Mouse (Mus musculus) intestine, postnatal 0 days (tissue): ENCODE data around the gene Ephb1. TPM values are rescaled to one million over a fixed set of nuclear protein-coding genes. Genes with fewer than 3 reads are reported as not detected.

Source experiments
- ATAC-seq: fragments of 200-750 bp; cut with Nextera tagmentation; 2 replicates; pipeline ENCODE4 v1.8.0; 2017; ENCODE audit warnings: mild to moderate bottlenecking, moderate TSS enrichment, moderate library complexity
- H3K27ac ChIP-seq: fragments of 300-500 bp; sonication (generic); 2 replicates; pipeline ENCODE4 v1.5.1; 2014; ENCODE audit warnings: mild to moderate bottlenecking, low read depth, low read length, moderate library complexity
- H3K27me3 ChIP-seq: fragments of 300-500 bp; sonication (generic); replicated peaks from 2 replicates; pipeline ENCODE4 v1.6.1; 2014; ENCODE audit warnings: low read length, mixed read lengths; ENCODE audit not compliant: control insufficient read depth, insufficient read depth
- H3K36me3 ChIP-seq: fragments of 300-500 bp; sonication (generic); 2 replicates; pipeline ENCODE4 v1.6.1; 2014; ENCODE audit warnings: mild to moderate bottlenecking, moderate library complexity; ENCODE audit not compliant: control insufficient read depth, insufficient read depth
- H3K4me1 ChIP-seq: fragments of 300-500 bp; sonication (generic); replicated peaks from 2 replicates; pipeline ENCODE4 v1.6.1; 2014; ENCODE audit warnings: antibody characterized with exemption, low read length, mixed read lengths; ENCODE audit not compliant: control insufficient read depth, insufficient read depth
- H3K4me2 ChIP-seq: fragments of 300-500 bp; sonication (generic); replicated peaks from 2 replicates; pipeline ENCODE4 v1.6.1; 2014; ENCODE audit warnings: low read depth, mild to moderate bottlenecking, moderate library complexity
- H3K4me3 ChIP-seq: fragments of 300-500 bp; sonication (generic); 2 replicates; pipeline ENCODE4 v1.5.1; 2014; ENCODE audit warnings: low read depth, low read length
- H3K9ac ChIP-seq: fragments of 300-500 bp; sonication (generic); 2 replicates; pipeline ENCODE4 v1.6.1; 2014; ENCODE audit warnings: mild to moderate bottlenecking, low read depth, low read length
- H3K9me3 ChIP-seq: fragments of 300-500 bp; sonication (generic); 2 replicates; pipeline ENCODE4 v1.6.1; 2016; ENCODE audit warnings: mixed run types; ENCODE audit not compliant: control insufficient read depth
- CTCF ChIP-seq: sonication (generic); IDR thresholded peaks from 2 replicates; pipeline ENCODE4 v1.5.1; 2016; ENCODE audit warnings: low read depth, mild to moderate bottlenecking, control low read depth, antibody characterized with exemption, moderate library complexity
- WGBS: fragments of 180-500 bp; shearing (Covaris S2); extraction: QIAGEN DNeasy Blood & Tissue Kit; methylation state at CpG from one replicate; pipeline ENCODE4 v1.1.7; 2014; 5-methylcytosine and 5-hydroxymethylcytosine counted together
- polyA plus RNA-seq: library from polyadenylated mRNA; unstranded; fragments of >200 nt; fragmentation: Nextera tagmentation; extraction: Ambion mirVana; gene quantifications from 2 replicates; pipeline ENCODE4 v1.2.1, GENCODE M21; 2015

Gene Ephb1
- polyA plus RNA-seq, 1 experiment from 2014 or later = 1.3 TPM

DNA sequence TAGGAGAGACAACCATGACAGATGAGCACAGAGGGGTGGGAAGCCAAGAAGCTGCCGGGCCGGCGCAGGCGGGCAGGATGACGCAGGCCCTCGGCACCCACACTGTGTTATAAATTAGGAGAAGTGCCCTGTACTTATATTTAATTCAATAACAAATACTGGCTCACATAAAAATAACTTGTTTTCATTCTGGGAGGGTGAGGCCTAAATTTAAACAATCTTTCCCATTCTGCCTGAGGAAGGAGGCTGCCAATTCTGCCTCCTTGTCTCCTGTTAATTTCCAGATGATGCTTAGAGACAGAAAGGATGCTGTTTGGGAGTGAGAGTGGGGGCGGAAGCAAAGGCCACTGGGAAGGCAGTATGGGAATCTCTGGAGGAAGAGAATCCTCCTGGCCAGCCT lies 215.8 kb downstream of the Ephb1 start:
- H3K4me3 ChIP-seq = no peak overlapping the region
- no peaks in the 10 kb centered on the region for H3K4me1 ChIP-seq
- no peak overlapping the region for H3K27ac ChIP-seq
- H3K36me3 ChIP-seq = no peaks in the 10 kb centered on the region
- H3K27me3 ChIP-seq = no peaks in the 10 kb centered on the region
- H3K4me2 ChIP-seq = no peak overlapping the region
- H3K9ac ChIP-seq = no peak overlapping the region
- H3K9me3 ChIP-seq = no peaks in the 10 kb centered on the region
- 79% methylated on average over 7 of the region's 7 CpGs for WGBS
- no peak for ATAC-seq
- no peak for TF ChIP-seq CTCF

DNA sequence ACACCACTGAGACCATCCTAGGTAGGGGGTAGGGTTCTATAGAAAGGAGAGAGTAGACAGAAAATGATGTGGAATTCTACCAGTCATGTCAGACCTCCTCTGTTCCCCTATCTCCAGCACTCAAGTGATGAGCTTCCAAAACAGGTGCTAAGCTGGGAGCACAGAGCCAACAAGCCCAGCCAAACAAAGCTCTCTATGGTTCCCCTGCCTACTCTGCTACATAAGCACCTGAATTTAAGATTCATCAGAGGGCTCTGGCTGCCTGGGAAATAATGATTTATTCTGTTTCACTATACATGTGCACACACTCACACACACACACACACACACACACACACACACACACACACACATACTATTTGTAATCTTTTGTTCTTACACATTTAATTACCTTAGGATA lies 216.3 kb downstream of the Ephb1 start:
- H3K4me2 ChIP-seq = no peak overlapping the region
- H3K4me3 ChIP-seq = no peak overlapping the region
- H3K9me3 ChIP-seq = no peaks in the 10 kb centered on the region
- no peak overlapping the region for H3K9ac ChIP-seq
- H3K27me3 ChIP-seq = no peaks in the 10 kb centered on the region
- H3K36me3 ChIP-seq = no peaks in the 10 kb centered on the region
- no peak overlapping the region for H3K27ac ChIP-seq
- no peak for TF ChIP-seq CTCF
- no peaks in the 10 kb centered on the region for H3K4me1 ChIP-seq
- no peak for ATAC-seq

DNA sequence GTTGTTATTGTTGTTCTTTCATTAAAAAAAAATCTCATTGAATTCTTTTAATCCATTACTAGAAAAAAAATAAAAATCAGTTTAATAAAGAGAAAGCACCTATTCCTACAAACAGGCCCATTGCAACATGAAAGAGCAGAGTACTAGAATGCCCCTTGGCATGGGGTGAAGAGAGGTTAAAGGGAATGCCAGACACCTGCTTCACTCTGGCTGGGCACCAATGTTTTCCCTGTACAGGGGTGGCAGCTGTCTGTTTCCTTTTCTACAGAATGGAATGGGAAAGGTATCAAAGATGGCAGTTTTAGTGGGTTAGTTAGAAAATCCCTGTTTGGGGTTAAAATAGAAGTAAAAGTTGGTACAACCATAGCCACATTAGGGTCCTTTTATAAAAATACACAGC lies 224.0 kb downstream of the Ephb1 start:
- Histone ChIP-seq H3K36me3 (no peaks in the 10 kb centered on the region), H3K27ac (no peak overlapping the region), H3K9me3 (no peaks in the 10 kb centered on the region), H3K4me3 (no peak overlapping the region), H3K4me1 (no peaks in the 10 kb centered on the region), H3K9ac (no peak overlapping the region), H3K4me2 (no peak overlapping the region), H3K27me3 (no peaks in the 10 kb centered on the region)
- no peak for ATAC-seq
- TF ChIP-seq CTCF = no peak

DNA sequence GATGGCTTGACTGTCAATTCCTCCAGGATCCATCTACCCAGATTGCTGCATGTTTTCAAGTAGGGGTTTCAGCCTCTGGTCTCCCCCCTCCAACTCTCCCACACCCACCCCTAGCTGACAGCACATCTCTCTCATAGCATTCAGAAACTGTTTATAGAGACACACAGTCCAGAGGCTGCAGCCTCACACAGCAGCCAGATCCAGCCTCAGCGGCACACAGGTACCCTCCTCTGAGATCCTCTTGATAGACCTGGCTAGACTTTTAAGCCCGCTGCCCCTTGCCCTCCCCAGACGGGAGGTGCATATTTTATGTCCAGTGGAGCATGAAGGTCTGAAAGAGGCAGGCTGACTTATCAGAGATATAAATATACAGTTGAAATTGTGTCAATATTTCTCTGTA lies 228.0 kb downstream of the Ephb1 start:
- Histone ChIP-seq H3K9ac (no peak overlapping the region), H3K4me3 (no peak overlapping the region), H3K9me3 (no peaks in the 10 kb centered on the region), H3K27ac (no peak overlapping the region), H3K4me1 (no peaks in the 10 kb centered on the region), H3K27me3 (no peaks in the 10 kb centered on the region), H3K36me3 (no peaks in the 10 kb centered on the region), H3K4me2 (no peak overlapping the region)
- ATAC-seq = no peak
- no peak for TF ChIP-seq CTCF
- 52% methylated on average over 3 of the region's 3 CpGs for WGBS

DNA sequence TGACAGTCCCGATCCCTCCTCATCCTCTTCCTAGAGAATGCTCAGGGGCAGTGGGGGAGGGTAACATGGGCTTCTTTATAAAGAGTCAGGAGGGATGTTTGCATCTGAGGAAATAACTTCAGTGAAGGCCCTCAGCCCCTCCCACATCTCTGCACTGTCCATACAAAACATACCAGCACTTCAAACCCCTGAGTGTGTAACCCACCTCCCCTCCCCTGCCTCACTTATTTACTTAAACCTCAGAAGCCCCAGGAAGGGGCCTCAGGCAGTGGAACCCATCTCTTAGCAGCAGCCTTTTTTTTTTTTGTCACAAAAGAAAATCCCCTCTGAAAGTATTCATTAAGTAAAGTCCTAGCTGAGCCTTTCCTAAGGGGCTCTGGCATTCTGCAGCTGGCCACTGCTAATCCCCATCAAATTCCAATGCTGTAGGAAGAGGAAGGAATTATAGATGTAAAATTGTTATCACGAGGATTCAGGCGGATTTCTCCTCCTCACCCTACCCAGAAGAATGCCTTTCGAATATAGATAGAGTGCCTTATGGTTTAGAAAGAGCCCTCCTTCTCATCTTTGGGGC lies 231.5 kb downstream of the Ephb1 start:
- Histone ChIP-seq H3K4me1 (no peaks in the 10 kb centered on the region), H3K27me3 (no peaks in the 10 kb centered on the region), H3K4me2 (no peak overlapping the region), H3K9me3 (no peaks in the 10 kb centered on the region), H3K9ac (no peak overlapping the region), H3K27ac (no peak overlapping the region), H3K36me3 (no peaks in the 10 kb centered on the region), H3K4me3 (no peak overlapping the region)
- 35% methylated on average over 4 of the region's 4 CpGs for WGBS
- no peak for ATAC-seq
- no peak for TF ChIP-seq CTCF

DNA sequence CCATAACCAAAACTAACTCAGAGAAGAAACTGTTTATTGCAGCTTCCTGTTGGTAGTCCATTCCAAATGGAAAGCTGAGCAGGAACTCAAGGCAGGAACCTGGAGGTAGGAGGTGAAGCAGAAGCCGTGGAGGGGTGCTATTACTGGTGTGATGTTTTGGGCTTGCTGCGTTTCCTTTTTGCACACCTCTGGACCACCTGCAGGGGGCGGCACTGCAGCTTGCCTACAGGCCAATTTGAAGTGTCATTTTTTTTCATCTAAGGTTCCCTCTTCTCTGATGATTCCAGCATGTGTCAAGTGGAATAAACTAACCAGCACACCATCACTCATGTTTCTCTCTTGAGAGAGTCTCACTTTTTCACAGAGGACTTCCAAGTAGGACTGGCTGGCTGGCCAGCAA lies 235.1 kb downstream of the Ephb1 start:
- no peak overlapping the region for H3K9ac ChIP-seq
- no peaks in the 10 kb centered on the region for H3K36me3 ChIP-seq
- H3K4me3 ChIP-seq = no peak overlapping the region
- H3K27me3 ChIP-seq = no peaks in the 10 kb centered on the region
- H3K9me3 ChIP-seq = no peaks in the 10 kb centered on the region
- ATAC-seq = no peak
- 84% methylated on average over 3 of the region's 3 CpGs for WGBS
- no peak overlapping the region for H3K27ac ChIP-seq
- H3K4me1 ChIP-seq = no peaks in the 10 kb centered on the region
- TF ChIP-seq CTCF = 0 out of 2 replicates have a peak, but pooled peaks have one; percentile 7
- no peak overlapping the region for H3K4me2 ChIP-seq

DNA sequence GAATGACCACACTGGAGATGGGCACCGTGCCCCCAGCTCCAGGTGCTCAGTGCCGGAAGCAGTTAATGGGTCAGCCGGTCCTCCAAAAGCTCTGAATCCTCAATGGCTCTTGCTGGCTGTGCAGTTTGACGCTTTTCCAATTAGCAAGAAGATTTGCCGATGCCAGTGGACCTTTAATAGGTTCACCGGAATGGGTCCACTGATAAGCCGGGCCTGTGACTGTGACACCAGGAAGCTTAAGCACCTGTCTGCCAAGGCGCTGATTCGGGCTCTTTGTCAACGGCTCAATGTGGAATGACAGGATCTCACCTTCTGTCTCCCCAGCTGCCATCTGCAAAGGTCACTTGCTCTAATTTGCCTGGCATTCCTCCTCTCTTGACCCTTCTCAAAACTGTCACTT lies 239.2 kb downstream of the Ephb1 start:
- no peak overlapping the region for H3K4me3 ChIP-seq
- no peaks in the 10 kb centered on the region for H3K27me3 ChIP-seq
- ATAC-seq = no peak
- no peaks in the 10 kb centered on the region for H3K4me1 ChIP-seq
- TF ChIP-seq CTCF = no peak
- no peaks in the 10 kb centered on the region for H3K9me3 ChIP-seq
- no peaks in the 10 kb centered on the region for H3K36me3 ChIP-seq
- no peak overlapping the region for H3K4me2 ChIP-seq
- no peak overlapping the region for H3K27ac ChIP-seq
- 90% methylated on average over 10 of the region's 10 CpGs for WGBS
- no peak overlapping the region for H3K9ac ChIP-seq
